Mouse (Mus musculus): ENCODE data around the gene Samd4b.

GRCm38 (mm10) chr7:28417368-28417767 is 180.6 kb downstream of the Samd4b start:
- no peak for TF ChIP-seq POLR2A (IDR thresholded peaks at IDR 0.05; ENCODE audit: borderline replicate concordance, extremely low read depth, insufficient read depth, insufficient read length, poor library complexity, severe bottlenecking)
- TF ChIP-seq CTCF (IDR thresholded peaks at IDR 0.05; ENCODE audit: borderline replicate concordance, extremely low read depth, insufficient read depth, insufficient read length): peak; percentile 17; the same call in 1 of the 2 replicates

Data from brain, embryonic 14.5 days (tissue).